Mouse (Mus musculus): ENCODE data around the gene Fgf3. TPM values are rescaled to one million over a fixed set of nuclear protein-coding genes. Genes with fewer than 3 reads are reported as not detected.

The Fgf3 gene
- polyA plus RNA-seq, 1 experiment from 2014 or later: 3.2 TPM

DNA sequence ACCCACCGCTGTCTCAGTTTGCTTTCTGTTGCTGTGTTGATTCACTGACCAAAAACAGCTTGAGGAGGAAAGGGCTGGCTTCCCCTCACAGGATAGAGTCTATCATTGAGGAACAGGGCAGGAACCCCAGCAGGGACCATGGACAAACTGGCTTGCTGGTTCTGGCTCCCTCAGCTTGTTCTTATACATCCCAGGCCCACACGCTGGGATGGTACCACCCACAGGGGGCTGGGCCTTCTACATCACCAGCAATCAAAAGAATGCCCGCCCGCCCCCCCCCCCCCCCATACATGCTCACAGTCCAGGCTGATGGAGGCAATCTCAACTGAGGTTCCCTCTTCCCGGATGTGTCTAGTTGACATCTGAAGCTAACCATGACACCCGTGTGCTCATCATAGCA lies 30.8 kb upstream of the Fgf3 start:
- Histone ChIP-seq H3K9ac (ENCODE audit: low read length) (no peak overlapping the region), H3K4me1 (ENCODE audit: control insufficient read depth, insufficient read depth, low read length) (0 out of 2 replicates have a peak, but pooled peaks cover 2% of the 10 kb centered on the region), H3K27me3 (replicated peaks; ENCODE audit: control insufficient read depth, insufficient read depth, low read length) (no peaks in the 10 kb centered on the region), H3K4me2 (ENCODE audit: low read length) (no peak overlapping the region), H3K27ac (ENCODE audit: low read depth, low read length) (no peak overlapping the region), H3K36me3 (ENCODE audit: control insufficient read depth, insufficient read depth, low read length) (no peaks in the 10 kb centered on the region), H3K9me3 (replicated peaks; ENCODE audit: control insufficient read depth, low read length) (no peaks in the 10 kb centered on the region), H3K4me3 (ENCODE audit: low read depth, low read length) (no peak overlapping the region)
- DNase-seq (ENCODE audit: low spot score): no peak
- ATAC-seq: no peak
- WGBS: 63% methylated on average over 6 of the region's 6 CpGs

DNA sequence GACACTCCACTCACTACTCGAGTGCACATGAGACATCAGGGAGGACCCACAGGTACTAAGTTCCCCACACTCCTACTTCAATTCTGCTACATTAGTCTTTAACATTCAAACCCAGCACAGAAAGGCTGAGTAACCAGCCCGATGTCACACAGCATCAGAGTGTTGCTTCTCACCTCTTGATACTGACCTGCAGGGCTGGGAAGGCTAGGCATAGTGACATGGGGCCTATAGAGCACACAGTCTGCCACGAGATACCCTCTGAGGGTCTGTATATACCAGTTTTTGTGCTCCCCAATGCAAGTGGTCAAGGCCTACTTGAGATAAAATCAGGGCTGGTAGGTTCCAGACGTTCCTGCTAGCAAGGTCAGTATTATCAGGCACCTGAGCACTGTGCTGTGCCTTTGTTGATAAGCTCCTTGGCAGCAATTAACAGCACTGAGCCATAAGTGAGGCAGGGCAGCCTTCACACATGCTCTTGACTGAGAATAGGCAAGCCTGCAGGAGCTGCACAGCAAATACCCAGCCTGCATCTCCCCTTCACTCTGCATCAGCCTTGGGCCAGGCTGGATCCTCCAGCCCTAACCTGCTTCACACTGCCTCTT lies 29.8 kb upstream of the Fgf3 start:
- H3K4me1 ChIP-seq (ENCODE audit: control insufficient read depth, insufficient read depth, low read length): 0 out of 2 replicates have a peak, but pooled peaks cover 2% of the 10 kb centered on the region
- no peak for DNase-seq (ENCODE audit: low spot score)
- H3K9me3 ChIP-seq (replicated peaks; ENCODE audit: control insufficient read depth, low read length): no peaks in the 10 kb centered on the region
- no peak for ATAC-seq
- H3K9ac ChIP-seq (ENCODE audit: low read length): no peak overlapping the region
- H3K36me3 ChIP-seq (ENCODE audit: control insufficient read depth, insufficient read depth, low read length): no peaks in the 10 kb centered on the region
- no peak overlapping the region for H3K4me2 ChIP-seq (ENCODE audit: low read length)
- no peaks in the 10 kb centered on the region for H3K27me3 ChIP-seq (replicated peaks; ENCODE audit: control insufficient read depth, insufficient read depth, low read length)
- 73% methylated on average over 4 of the region's 4 CpGs for WGBS
- no peak overlapping the region for H3K27ac ChIP-seq (ENCODE audit: low read depth, low read length)
- H3K4me3 ChIP-seq (ENCODE audit: low read depth, low read length): no peak overlapping the region

DNA sequence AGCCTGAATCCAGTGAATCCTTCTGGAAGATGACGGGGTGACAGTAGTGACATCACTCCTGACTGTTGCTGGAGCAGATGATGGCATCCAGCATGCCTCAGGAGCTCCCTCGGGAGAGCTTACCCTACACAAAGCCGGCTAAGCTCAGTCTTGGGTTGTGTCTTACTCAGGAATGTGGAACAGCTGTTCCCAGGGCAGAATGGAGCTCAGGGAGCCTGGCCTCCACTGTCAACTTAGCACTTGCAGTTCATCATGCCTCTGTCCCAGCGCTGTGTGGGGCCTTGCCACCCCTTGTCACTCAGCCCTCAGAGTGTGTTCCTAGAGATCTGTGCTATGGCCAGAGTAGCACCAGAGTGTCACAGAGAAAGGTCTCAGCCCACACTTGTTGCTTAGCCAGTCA lies 26.4 kb upstream of the Fgf3 start:
- WGBS: 64% methylated on average over 4 of the region's 4 CpGs
- Histone ChIP-seq H3K4me2 (ENCODE audit: low read length) (no peak overlapping the region), H3K27me3 (replicated peaks; ENCODE audit: control insufficient read depth, insufficient read depth, low read length) (no peaks in the 10 kb centered on the region), H3K9me3 (replicated peaks; ENCODE audit: control insufficient read depth, low read length) (no peaks in the 10 kb centered on the region), H3K4me3 (ENCODE audit: low read depth, low read length) (no peak overlapping the region), H3K36me3 (ENCODE audit: control insufficient read depth, insufficient read depth, low read length) (no peaks in the 10 kb centered on the region), H3K9ac (ENCODE audit: low read length) (no peak overlapping the region), H3K27ac (ENCODE audit: low read depth, low read length) (no peak overlapping the region), H3K4me1 (ENCODE audit: control insufficient read depth, insufficient read depth, low read length) (0 out of 2 replicates have a peak, but pooled peaks cover 2% of the 10 kb centered on the region)
- DNase-seq (ENCODE audit: low spot score): no peak
- no peak for ATAC-seq

DNA sequence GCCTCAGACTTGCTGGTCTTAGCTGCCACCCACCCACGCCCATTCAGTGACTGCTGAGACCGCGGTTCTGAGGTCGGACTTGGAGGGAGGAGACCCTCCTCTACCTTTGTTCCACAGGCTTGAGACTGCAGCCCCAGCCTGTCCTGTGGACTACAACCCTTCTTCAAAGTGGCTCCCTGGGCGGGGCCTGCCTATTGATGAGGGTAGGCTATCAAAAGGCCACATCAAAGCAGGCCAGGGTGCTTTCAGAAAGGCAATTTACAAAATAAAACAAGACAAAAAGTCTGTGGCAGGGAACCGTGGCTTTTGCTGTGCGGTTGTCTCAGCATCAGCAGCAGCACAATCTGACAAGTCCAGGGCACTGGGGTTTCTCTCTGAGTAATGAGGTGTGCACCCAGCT lies 16.0 kb upstream of the Fgf3 start:
- ATAC-seq (no peak), DNase-seq (ENCODE audit: low spot score) (no peak)

DNA sequence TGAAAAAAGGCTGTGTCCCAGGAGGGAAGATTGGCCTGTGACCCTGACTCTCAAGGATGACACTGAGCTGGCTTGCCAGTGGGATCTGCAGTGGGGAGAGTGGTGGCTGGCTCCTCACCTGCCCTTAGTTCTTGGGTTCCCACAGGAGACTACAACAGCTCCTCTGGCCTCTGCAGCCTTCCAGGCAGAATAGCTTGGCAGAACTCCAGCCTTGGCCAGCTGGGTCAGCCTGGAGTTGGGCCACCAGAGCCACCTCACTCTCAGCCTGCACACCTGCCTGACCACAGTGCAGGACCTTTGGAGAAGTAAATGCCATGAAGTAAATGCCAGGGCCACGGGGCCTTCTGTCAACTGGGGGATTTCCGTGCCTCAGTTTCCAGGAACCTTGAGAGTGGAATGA lies 13.9 kb upstream of the Fgf3 start:
- ATAC-seq (no peak), DNase-seq (ENCODE audit: low spot score) (no peak)
- WGBS: 94% methylated on average over 2 of the region's 2 CpGs
- no peak overlapping the region for H3K9ac ChIP-seq (ENCODE audit: low read length)
- H3K9me3 ChIP-seq (replicated peaks; ENCODE audit: control insufficient read depth, low read length): no peaks in the 10 kb centered on the region
- no peaks in the 10 kb centered on the region for H3K36me3 ChIP-seq (ENCODE audit: control insufficient read depth, insufficient read depth, low read length)
- H3K27me3 ChIP-seq (replicated peaks; ENCODE audit: control insufficient read depth, insufficient read depth, low read length): no peaks in the 10 kb centered on the region
- no peaks in the 10 kb centered on the region for H3K4me1 ChIP-seq (ENCODE audit: control insufficient read depth, insufficient read depth, low read length)
- H3K4me3 ChIP-seq (ENCODE audit: low read depth, low read length): no peak overlapping the region
- no peak overlapping the region for H3K4me2 ChIP-seq (ENCODE audit: low read length)
- no peak overlapping the region for H3K27ac ChIP-seq (ENCODE audit: low read depth, low read length)

More for the DNA sequence above, 16.0 kb upstream of the Fgf3 start:
- Histone ChIP-seq H3K36me3 (ENCODE audit: control insufficient read depth, insufficient read depth, low read length) (no peaks in the 10 kb centered on the region), H3K4me3 (ENCODE audit: low read depth, low read length) (no peak overlapping the region), H3K4me1 (ENCODE audit: control insufficient read depth, insufficient read depth, low read length) (no peaks in the 10 kb centered on the region), H3K27ac (ENCODE audit: low read depth, low read length) (no peak overlapping the region), H3K4me2 (ENCODE audit: low read length) (no peak overlapping the region), H3K27me3 (replicated peaks; ENCODE audit: control insufficient read depth, insufficient read depth, low read length) (no peaks in the 10 kb centered on the region), H3K9me3 (replicated peaks; ENCODE audit: control insufficient read depth, low read length) (peaks cover 3% of the 10 kb centered on the region; the same call in 1 of the 2 replicates), H3K9ac (ENCODE audit: low read length) (no peak overlapping the region)
- 23% methylated on average over 7 of the region's 7 CpGs for WGBS

DNA sequence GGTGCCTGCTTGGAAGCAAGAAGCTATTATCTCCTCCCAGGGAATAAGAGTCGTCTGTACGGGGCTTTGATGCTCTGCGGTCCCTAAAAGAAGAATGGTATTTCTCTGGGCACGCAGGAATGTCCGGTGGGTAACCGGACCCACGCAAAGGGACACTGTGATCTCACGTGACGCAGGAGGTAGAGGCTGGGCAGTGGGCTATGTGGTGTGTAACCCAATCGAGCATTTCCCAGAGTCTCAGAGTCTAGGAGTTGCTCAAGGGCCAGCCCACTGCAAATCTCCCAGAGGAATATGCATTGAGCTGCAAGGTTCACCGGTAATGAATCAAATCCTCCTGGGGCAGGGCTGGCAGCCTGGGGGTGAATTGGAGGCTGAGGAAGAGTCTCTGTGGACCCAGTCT lies 9.5 kb upstream of the Fgf3 start:
- Histone ChIP-seq H3K4me3 (ENCODE audit: low read depth, low read length) (no peak overlapping the region), H3K9me3 (replicated peaks; ENCODE audit: control insufficient read depth, low read length) (no peaks in the 10 kb centered on the region), H3K4me2 (ENCODE audit: low read length) (no peak overlapping the region), H3K27ac (ENCODE audit: low read depth, low read length) (no peak overlapping the region), H3K27me3 (replicated peaks; ENCODE audit: control insufficient read depth, insufficient read depth, low read length) (no peaks in the 10 kb centered on the region), H3K36me3 (ENCODE audit: control insufficient read depth, insufficient read depth, low read length) (no peaks in the 10 kb centered on the region), H3K4me1 (ENCODE audit: control insufficient read depth, insufficient read depth, low read length) (no peaks in the 10 kb centered on the region), H3K9ac (ENCODE audit: low read length) (no peak overlapping the region)
- ATAC-seq: no peak
- 51% methylated on average over 11 of the region's 11 CpGs for WGBS
- DNase-seq (ENCODE audit: low spot score): no peak

DNA sequence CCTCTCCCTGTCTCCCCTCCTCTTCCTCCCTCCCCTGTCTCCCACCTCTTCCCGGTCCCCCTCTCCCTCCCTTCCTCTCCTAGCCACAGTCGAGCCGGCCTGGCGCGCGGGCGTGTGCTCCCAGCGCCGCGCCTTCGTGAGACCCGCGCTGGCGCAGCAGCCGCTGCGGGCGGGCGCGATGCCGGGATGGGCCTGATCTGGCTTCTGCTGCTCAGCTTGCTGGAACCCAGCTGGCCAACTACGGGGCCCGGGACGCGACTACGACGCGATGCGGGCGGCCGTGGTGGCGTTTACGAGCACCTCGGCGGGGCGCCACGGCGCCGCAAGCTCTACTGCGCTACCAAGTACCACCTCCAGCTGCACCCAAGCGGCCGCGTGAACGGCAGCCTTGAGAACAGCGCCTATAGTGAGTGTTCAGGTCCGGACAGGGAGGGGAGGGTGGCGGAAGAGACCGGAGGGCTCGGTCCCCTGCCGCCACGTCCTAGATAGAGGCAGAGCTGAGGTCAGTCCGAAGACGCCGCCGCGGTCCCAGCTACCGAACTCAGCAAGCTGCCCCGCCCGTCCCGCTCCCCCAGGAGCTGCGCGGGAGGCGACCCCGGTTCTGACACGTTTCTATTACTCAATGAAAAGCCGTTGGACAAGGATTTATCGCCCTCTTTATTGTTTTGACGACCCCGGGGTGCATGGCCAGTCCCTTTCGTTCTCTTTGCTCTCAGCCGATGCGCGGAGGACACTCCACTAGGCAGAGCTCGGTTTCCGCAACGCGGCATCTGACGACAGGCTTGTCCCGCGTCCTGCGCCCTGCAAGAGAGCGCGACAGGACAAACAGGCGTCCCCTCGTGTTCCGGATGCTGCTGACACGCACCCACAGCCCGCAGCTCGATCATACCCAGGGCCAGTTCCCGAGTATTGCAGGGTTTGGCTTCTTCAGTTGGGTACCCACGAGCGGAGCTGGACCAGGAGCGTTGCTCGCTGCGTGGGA lies 930 bp downstream of the Fgf3 start:
- no peaks in the 10 kb centered on the region for H3K36me3 ChIP-seq (ENCODE audit: control insufficient read depth, insufficient read depth, low read length)
- WGBS: under 1% methylated on average over 94 of the region's 94 CpGs
- H3K4me3 ChIP-seq (ENCODE audit: low read depth, low read length): peak overlapping the region; percentile 38
- peak overlapping the region; percentile 43 for H3K9ac ChIP-seq (ENCODE audit: low read length)
- peak overlapping the region; percentile 58 for H3K4me2 ChIP-seq (ENCODE audit: low read length)
- no peak overlapping the region for H3K27ac ChIP-seq (ENCODE audit: low read depth, low read length)
- DNase-seq (ENCODE audit: low spot score): peak; percentile 41
- no peaks in the 10 kb centered on the region for H3K9me3 ChIP-seq (replicated peaks; ENCODE audit: control insufficient read depth, low read length)
- peaks cover 55% of the 10 kb centered on the region for H3K27me3 ChIP-seq (replicated peaks; ENCODE audit: control insufficient read depth, insufficient read depth, low read length)
- no peaks in the 10 kb centered on the region for H3K4me1 ChIP-seq (ENCODE audit: control insufficient read depth, insufficient read depth, low read length)
- peak; percentile 67 for ATAC-seq

DNA sequence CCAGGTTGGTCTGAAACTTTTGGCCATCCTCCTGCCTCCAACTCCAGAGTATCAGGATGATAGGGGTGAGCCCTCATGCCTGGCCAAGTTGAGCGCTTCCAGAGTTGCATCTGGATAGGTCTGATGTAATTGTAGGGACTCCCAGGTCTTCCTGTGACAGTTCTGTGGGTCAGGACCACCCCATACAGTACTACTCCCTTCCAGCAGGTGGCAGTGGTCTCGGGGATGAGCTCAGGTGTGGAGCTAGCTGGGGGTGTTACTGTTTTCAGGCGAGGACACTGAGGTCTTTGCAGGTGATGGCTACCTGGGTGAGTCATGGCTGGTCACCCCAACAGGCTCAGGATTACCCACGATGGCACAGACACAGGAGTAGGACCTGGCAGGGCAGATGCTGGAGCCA lies 8.3 kb downstream of the Fgf3 start:
- Histone ChIP-seq H3K4me2 (ENCODE audit: low read length) (no peak overlapping the region), H3K27ac (ENCODE audit: low read depth, low read length) (no peak overlapping the region), H3K9ac (ENCODE audit: low read length) (no peak overlapping the region), H3K36me3 (ENCODE audit: control insufficient read depth, insufficient read depth, low read length) (no peaks in the 10 kb centered on the region), H3K4me3 (ENCODE audit: low read depth, low read length) (no peak overlapping the region), H3K9me3 (replicated peaks; ENCODE audit: control insufficient read depth, low read length) (no peaks in the 10 kb centered on the region), H3K27me3 (replicated peaks; ENCODE audit: control insufficient read depth, insufficient read depth, low read length) (peaks cover 5% of the 10 kb centered on the region), H3K4me1 (ENCODE audit: control insufficient read depth, insufficient read depth, low read length) (no peaks in the 10 kb centered on the region)
- 23% methylated on average over 4 of the region's 4 CpGs for WGBS
- DNase-seq (ENCODE audit: low spot score) (no peak), ATAC-seq (no peak)

DNA sequence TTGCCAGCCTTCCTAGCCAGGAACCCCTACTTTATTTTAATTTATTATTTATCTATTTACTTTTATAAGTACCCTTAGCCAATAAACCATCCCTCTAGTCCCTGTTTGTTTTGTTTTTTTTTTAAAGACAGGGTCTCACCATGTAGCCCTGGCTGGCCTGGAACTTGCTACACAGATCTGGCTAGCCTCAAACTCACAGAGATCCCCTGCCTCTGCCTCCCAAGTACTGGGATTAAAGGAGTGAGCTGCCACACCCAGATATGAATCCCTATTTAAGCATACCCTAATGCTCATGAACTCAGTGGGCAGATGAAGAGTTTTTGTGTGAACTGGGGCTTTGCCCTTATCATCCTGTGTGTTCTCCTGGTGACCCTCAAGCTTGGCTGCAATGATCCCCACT lies 9.2 kb downstream of the Fgf3 start, which contains the start of gene Fgf4:
TSS of gene Fgf4 (plus strand) at position 301 of the 400 bp plus-strand sequence.
- no peaks in the 10 kb centered on the region for H3K27me3 ChIP-seq (replicated peaks; ENCODE audit: control insufficient read depth, insufficient read depth, low read length)

More for the DNA sequence above, 9.2 kb downstream of the Fgf3 start, which contains the start of gene Fgf4:
- Histone ChIP-seq H3K4me1 (ENCODE audit: control insufficient read depth, insufficient read depth, low read length) (no peaks in the 10 kb centered on the region), H3K4me3 (ENCODE audit: low read depth, low read length) (no peak within 1 kb of the TSS), H3K4me2 (ENCODE audit: low read length) (no peak within 1 kb of the TSS), H3K9ac (ENCODE audit: low read length) (no peak within 1 kb of the TSS), H3K36me3 (ENCODE audit: control insufficient read depth, insufficient read depth, low read length) (no peaks in the 10 kb centered on the region), H3K27ac (ENCODE audit: low read depth, low read length) (no peak within 1 kb of the TSS), H3K9me3 (replicated peaks; ENCODE audit: control insufficient read depth, low read length) (no peaks in the 10 kb centered on the region)
- ATAC-seq (no peak), DNase-seq (ENCODE audit: low spot score) (no peak)

All from forebrain, embryonic 14.5 days (tissue).